Mouse (Mus musculus): ENCODE data around the gene Stac2. TPM values are rescaled to one million over a fixed set of nuclear protein-coding genes. Genes with fewer than 3 reads are reported as not detected.

The Stac2 gene
- total and polyA plus RNA-seq, 2 experiments, result not detected

GRCm38 (mm10) chr11:98082745-98083144 lies 29.5 kb upstream of the Stac2 start:
- no peak for TF ChIP-seq CTCF (IDR thresholded peaks at IDR 0.05; ENCODE audit: low read depth, low read length)
- no peak for TF ChIP-seq POLR2A (IDR thresholded peaks at IDR 0.05; ENCODE audit: extremely low read depth, insufficient read depth, low read length)
- H3K79me2 ChIP-seq (ENCODE audit: control insufficient read depth, insufficient read depth, low read length), result no peaks in the 10 kb centered on the region
- 95% methylated on average over 7 of the region's 7 CpGs for WGBS
- H3K9ac ChIP-seq (ENCODE audit: low read depth, low read length), result no peak overlapping the region
- H3K27ac ChIP-seq (replicated peaks; ENCODE audit: insufficient read depth, low read depth, low read length), result no peak overlapping the region
- DNase-seq (ENCODE audit: extremely low read depth, low read depth, low spot score), result no peak
- H3K4me1 ChIP-seq (ENCODE audit: control insufficient read depth, insufficient read depth, low read length), result no peaks in the 10 kb centered on the region
- no peak overlapping the region for H3K4me3 ChIP-seq (ENCODE audit: insufficient read depth, low read depth, low read length)
- no peaks in the 10 kb centered on the region for H3K27me3 ChIP-seq (ENCODE audit: control insufficient read depth, insufficient read depth, low read length)
- H3K36me3 ChIP-seq (ENCODE audit: control insufficient read depth, insufficient read depth, low read length), result peaks cover 5% of the 10 kb centered on the region; the same call in 1 of the 2 replicates

- TF ChIP-seq CTCF (IDR thresholded peaks at IDR 0.05; ENCODE audit: low read depth, low read length) (no peak), POLR2A (IDR thresholded peaks at IDR 0.05; ENCODE audit: extremely low read depth, insufficient read depth, low read length) (no peak)
- no peaks in the 10 kb centered on the region for H3K79me2 ChIP-seq (ENCODE audit: control insufficient read depth, insufficient read depth, low read length)
- no peak for DNase-seq (ENCODE audit: extremely low read depth, low read depth, low spot score)
- H3K4me1 ChIP-seq (ENCODE audit: control insufficient read depth, insufficient read depth, low read length), result no peaks in the 10 kb centered on the region
- no peak overlapping the region for H3K4me3 ChIP-seq (ENCODE audit: insufficient read depth, low read depth, low read length)
- WGBS, result 88% methylated on average over 6 of the region's 6 CpGs
- H3K27me3 ChIP-seq (ENCODE audit: control insufficient read depth, insufficient read depth, low read length), result no peaks in the 10 kb centered on the region
- H3K27ac ChIP-seq (replicated peaks; ENCODE audit: insufficient read depth, low read depth, low read length), result no peak overlapping the region
- no peak overlapping the region for H3K9ac ChIP-seq (ENCODE audit: low read depth, low read length)
- H3K36me3 ChIP-seq (ENCODE audit: control insufficient read depth, insufficient read depth, low read length), result no peaks in the 10 kb centered on the region; the same call in 1 of the 2 replicates
Measured at GRCm38 (mm10) chr11:98080450-98080849, 27.2 kb upstream of the Stac2 start.

DNA sequence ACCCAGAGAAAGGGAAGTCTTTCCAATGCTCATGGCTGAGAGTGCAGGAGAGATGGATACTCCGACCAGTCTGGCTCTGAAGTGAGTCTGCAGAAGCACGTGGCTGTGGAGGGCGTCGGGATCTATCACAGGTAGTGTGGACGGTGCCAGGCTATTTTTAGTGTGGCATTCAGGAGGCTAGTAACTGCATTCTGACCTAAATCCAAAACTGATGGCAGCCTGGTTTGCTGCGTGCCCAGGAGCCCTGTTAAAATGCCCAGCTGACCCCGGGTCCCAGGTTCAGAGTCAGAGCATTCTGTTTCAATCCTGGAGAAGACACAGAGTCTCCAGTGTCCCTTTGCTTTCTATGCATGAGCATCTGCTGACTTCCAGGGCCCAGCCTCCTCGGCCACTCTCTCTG lies 23.8 kb upstream of the Stac2 start:
- 68% methylated on average over 8 of the region's 8 CpGs for WGBS

DNA sequence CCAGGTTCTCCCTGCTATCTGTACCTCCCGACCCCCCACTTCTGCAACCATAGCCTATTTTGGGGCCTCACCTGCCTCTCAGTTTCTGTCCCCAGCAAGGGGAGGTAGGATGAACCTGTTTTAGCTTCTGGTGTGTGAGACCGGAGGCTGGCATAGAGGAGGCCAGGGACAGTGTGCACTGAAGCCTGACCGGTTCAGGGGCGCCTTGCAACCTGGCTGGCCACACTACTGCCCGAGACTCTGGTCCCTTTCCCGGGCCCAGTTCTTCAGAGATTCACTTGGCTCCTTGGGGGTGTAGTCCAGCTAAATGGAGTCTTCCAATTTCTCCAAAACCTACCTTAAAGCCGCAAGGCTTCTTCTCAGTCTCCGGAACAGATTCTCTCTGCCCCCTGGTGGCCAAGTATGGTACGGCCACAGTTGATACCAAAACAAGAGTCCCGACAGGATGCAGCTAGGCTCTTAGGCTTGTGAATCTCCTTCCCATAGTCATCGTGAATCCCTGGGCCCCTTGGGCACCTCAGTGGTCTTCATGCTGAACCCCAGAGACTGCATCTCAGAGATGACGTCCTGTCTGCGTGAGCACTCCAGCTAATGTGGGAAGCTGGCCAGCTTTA lies 22.0 kb upstream of the Stac2 start:
- Histone ChIP-seq H3K36me3 (ENCODE audit: control insufficient read depth, insufficient read depth, low read length) (no peaks in the 10 kb centered on the region), H3K27ac (replicated peaks; ENCODE audit: insufficient read depth, low read depth, low read length) (no peak overlapping the region), H3K4me1 (ENCODE audit: control insufficient read depth, insufficient read depth, low read length) (no peaks in the 10 kb centered on the region), H3K4me3 (ENCODE audit: insufficient read depth, low read depth, low read length) (no peak overlapping the region), H3K9ac (ENCODE audit: low read depth, low read length) (no peak overlapping the region), H3K79me2 (ENCODE audit: control insufficient read depth, insufficient read depth, low read length) (no peaks in the 10 kb centered on the region), H3K27me3 (ENCODE audit: control insufficient read depth, insufficient read depth, low read length) (no peaks in the 10 kb centered on the region)
- peak; percentile 54 for DNase-seq (ENCODE audit: extremely low read depth, low read depth, low spot score)
- TF ChIP-seq POLR2A (IDR thresholded peaks at IDR 0.05; ENCODE audit: extremely low read depth, insufficient read depth, low read length) (no peak), CTCF (IDR thresholded peaks at IDR 0.05; ENCODE audit: low read depth, low read length) (peak; percentile 73)
- 23% methylated on average over 13 of the region's 13 CpGs for WGBS

More for the DNA sequence above, 23.8 kb upstream of the Stac2 start:
- H3K79me2 ChIP-seq (ENCODE audit: control insufficient read depth, insufficient read depth, low read length), result no peaks in the 10 kb centered on the region
- H3K27me3 ChIP-seq (ENCODE audit: control insufficient read depth, insufficient read depth, low read length), result no peaks in the 10 kb centered on the region
- H3K27ac ChIP-seq (replicated peaks; ENCODE audit: insufficient read depth, low read depth, low read length), result no peak overlapping the region
- no peak overlapping the region for H3K4me3 ChIP-seq (ENCODE audit: insufficient read depth, low read depth, low read length)
- no peaks in the 10 kb centered on the region for H3K4me1 ChIP-seq (ENCODE audit: control insufficient read depth, insufficient read depth, low read length)
- no peak overlapping the region for H3K9ac ChIP-seq (ENCODE audit: low read depth, low read length)
- no peak for TF ChIP-seq CTCF (IDR thresholded peaks at IDR 0.05; ENCODE audit: low read depth, low read length)
- no peak for TF ChIP-seq POLR2A (IDR thresholded peaks at IDR 0.05; ENCODE audit: extremely low read depth, insufficient read depth, low read length)
- no peaks in the 10 kb centered on the region for H3K36me3 ChIP-seq (ENCODE audit: control insufficient read depth, insufficient read depth, low read length)
- DNase-seq (ENCODE audit: extremely low read depth, low read depth, low spot score), result no peak

DNA sequence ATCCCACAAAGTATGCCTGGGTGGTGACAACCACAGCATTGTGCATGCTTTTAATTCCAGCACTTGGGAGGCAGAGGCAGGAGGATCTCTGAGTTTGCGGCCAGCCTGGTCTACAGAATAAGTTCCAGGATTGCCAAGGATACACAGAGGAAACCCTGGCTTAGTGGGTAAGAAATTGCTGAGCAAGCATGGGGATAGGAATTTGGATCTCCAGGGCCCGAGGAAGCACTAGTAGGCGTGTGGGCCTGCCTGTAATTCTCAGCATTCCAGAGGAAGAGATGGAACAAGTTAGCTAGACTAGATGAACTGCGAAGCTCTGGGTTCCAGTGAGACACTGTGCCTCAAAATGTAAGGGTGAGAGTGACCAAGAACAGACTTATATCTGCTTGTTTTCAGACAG lies 20.2 kb upstream of the Stac2 start:
- no peak for DNase-seq (ENCODE audit: extremely low read depth, low read depth, low spot score)
- Histone ChIP-seq H3K4me3 (ENCODE audit: insufficient read depth, low read depth, low read length) (no peak overlapping the region), H3K4me1 (ENCODE audit: control insufficient read depth, insufficient read depth, low read length) (no peaks in the 10 kb centered on the region), H3K27me3 (ENCODE audit: control insufficient read depth, insufficient read depth, low read length) (no peaks in the 10 kb centered on the region), H3K9ac (ENCODE audit: low read depth, low read length) (no peak overlapping the region), H3K79me2 (ENCODE audit: control insufficient read depth, insufficient read depth, low read length) (no peaks in the 10 kb centered on the region), H3K27ac (replicated peaks; ENCODE audit: insufficient read depth, low read depth, low read length) (no peak overlapping the region), H3K36me3 (ENCODE audit: control insufficient read depth, insufficient read depth, low read length) (no peaks in the 10 kb centered on the region)
- 90% methylated on average over 4 of the region's 4 CpGs for WGBS
- TF ChIP-seq CTCF (IDR thresholded peaks at IDR 0.05; ENCODE audit: low read depth, low read length), result no peak
- no peak for TF ChIP-seq POLR2A (IDR thresholded peaks at IDR 0.05; ENCODE audit: extremely low read depth, insufficient read depth, low read length)

DNA sequence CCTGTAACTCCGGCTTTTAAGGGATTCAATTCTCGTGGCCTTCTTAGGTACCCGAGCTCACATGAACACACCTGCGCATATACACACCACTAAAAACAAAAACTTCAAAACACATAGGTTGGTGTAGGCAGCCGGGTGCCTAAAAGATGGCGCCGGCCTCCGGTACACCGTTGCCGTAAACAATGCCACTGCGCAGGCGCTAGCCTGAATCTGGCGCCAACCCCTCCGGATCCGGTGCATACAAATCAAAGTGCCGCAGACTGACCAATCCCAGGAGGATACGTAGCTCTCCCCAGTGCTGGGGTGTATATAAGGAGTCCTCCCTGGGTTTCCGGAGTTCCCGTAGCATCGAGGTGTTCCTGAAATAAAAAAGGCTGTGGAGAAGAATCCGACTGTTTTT lies 14.0 kb upstream of the Stac2 start:
- Histone ChIP-seq H3K27ac (replicated peaks; ENCODE audit: insufficient read depth, low read depth, low read length) (no peak overlapping the region), H3K4me1 (ENCODE audit: control insufficient read depth, insufficient read depth, low read length) (no peaks in the 10 kb centered on the region), H3K27me3 (ENCODE audit: control insufficient read depth, insufficient read depth, low read length) (no peaks in the 10 kb centered on the region), H3K9ac (ENCODE audit: low read depth, low read length) (no peak overlapping the region), H3K36me3 (ENCODE audit: control insufficient read depth, insufficient read depth, low read length) (no peaks in the 10 kb centered on the region), H3K79me2 (ENCODE audit: control insufficient read depth, insufficient read depth, low read length) (no peaks in the 10 kb centered on the region), H3K4me3 (ENCODE audit: insufficient read depth, low read depth, low read length) (no peak overlapping the region)
- TF ChIP-seq POLR2A (IDR thresholded peaks at IDR 0.05; ENCODE audit: extremely low read depth, insufficient read depth, low read length) (no peak), CTCF (IDR thresholded peaks at IDR 0.05; ENCODE audit: low read depth, low read length) (no peak)
- no peak for DNase-seq (ENCODE audit: extremely low read depth, low read depth, low spot score)
- 91% methylated on average over 21 of the region's 21 CpGs for WGBS
